Mouse (Mus musculus) CH12.LX (cell line): ENCODE measurements around the gene 4931406P16Rik.

Experiments used
- CHD2 ChIP-seq: IDR thresholded peaks from 2 replicates; pipeline ENCODE4 v1.6.1; 2011; ENCODE audit warnings: low read length, improper control_type of control experiment
- CTCF ChIP-seq, 2 experiments: IDR thresholded peaks in 1 of 2; conservative IDR thresholded peaks in 1 of 2; 2 replicates each; pipeline ENCODE4 v1.5.1; 2011 to 2012; ENCODE audit warnings: low read depth in 2 of 2, low read length in 2 of 2, improper control_type of control experiment in 1 of 2, inconsistent platforms in 1 of 2, mild to moderate bottlenecking in 1 of 2, moderate library complexity in 1 of 2
- EP300 ChIP-seq: IDR thresholded peaks from 2 replicates; pipeline ENCODE4 v1.6.1; 2011; ENCODE audit warnings: low read length, improper control_type of control experiment
- ETS1 ChIP-seq: conservative IDR thresholded peaks from 2 replicates; pipeline ENCODE4 v1.6.1; 2012; ENCODE audit warnings: low read depth, mild to moderate bottlenecking, inconsistent platforms, low read length, improper control_type of control experiment, moderate library complexity
- HCFC1 ChIP-seq: IDR thresholded peaks from 2 replicates; pipeline ENCODE4 v1.6.1; 2012; ENCODE audit warnings: low read depth, mild to moderate bottlenecking, inconsistent platforms, low read length, improper control_type of control experiment
- KAT2A ChIP-seq: IDR thresholded peaks from 2 replicates; pipeline ENCODE4 v1.6.1; 2012; ENCODE audit warnings: low read length, improper control_type of control experiment, inconsistent platforms; ENCODE audit not compliant: insufficient replicate concordance
- NRF1 ChIP-seq: IDR thresholded peaks from 2 replicates; pipeline ENCODE4 v1.6.1; 2014; ENCODE audit warnings: low read depth, mild to moderate bottlenecking, inconsistent platforms, low read length, improper control_type of control experiment, moderate library complexity
- POLR2A ChIP-seq: IDR thresholded peaks from 2 replicates; pipeline ENCODE4 v1.6.1; 2011; ENCODE audit warnings: low read depth, mild to moderate bottlenecking, improper control_type of control experiment, low read length
- RAD21 ChIP-seq: IDR thresholded peaks from 2 replicates; pipeline ENCODE4 v1.6.1; 2011; ENCODE audit warnings: low read depth, mild to moderate bottlenecking, low read length, improper control_type of control experiment, moderate library complexity
- ZC3H11A ChIP-seq: IDR thresholded peaks from 2 replicates; pipeline ENCODE4 v1.6.1; 2012; ENCODE audit warnings: low read depth, mild to moderate bottlenecking, inconsistent platforms, low read length, improper control_type of control experiment

DNA sequence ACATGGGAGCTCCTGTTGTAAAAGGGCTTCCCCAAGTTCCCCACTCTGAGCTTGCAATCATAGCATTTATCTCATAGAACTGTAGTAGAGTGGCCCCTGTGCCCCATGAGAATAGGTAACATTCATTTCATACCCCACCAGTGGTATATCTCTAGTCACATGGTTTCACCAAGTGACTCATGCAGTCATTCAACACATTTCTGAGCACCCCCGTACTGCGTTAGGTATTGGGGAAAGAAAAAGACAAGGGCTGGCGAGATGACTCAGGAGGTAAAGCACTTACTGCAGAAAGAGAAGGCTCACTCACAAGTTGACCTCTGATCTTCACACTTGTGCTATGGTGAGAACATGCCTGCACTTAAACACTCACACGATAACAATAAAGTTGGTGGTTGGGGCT is 8.6 kb upstream of the 4931406P16Rik start:
- TF ChIP-seq CTCF (conservative IDR thresholded peaks at IDR 0.05 in 1 of 2, IDR thresholded peaks at IDR 0.05 in 1 of 2; ENCODE audit: low read depth in 2 of 2, low read length in 2 of 2): no peak
- peak; percentile 94 for TF ChIP-seq ETS1
- TF ChIP-seq NRF1: no peak
- TF ChIP-seq CHD2: no peak
- TF ChIP-seq ZC3H11A: no peak
- peak; percentile 82 for TF ChIP-seq EP300
- no peak for TF ChIP-seq KAT2A
- TF ChIP-seq HCFC1: no peak
- no peak for TF ChIP-seq POLR2A
- no peak for TF ChIP-seq RAD21
